7 mouse cellular contexts compared by ENCODE assay signal in the genomic region with DNA sequence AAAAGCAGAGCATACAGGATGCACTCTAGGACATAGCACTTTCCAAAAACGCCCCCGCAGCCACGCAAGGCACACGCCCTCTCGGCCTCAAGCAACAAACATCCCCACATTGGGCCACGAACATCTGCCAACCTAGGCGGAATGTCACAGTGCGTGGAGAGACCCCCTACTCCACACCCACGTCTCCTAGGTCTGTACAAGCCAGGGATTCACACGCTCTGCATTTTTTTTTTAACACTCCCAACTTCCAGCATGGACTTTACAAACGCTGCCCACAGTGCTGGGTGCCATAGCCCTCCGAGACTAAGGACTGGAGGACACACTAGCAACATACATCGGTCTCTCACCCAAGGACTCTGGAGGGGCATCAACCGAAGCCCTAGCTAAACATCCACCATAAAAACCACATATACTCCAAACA. TPM values are rescaled to one million over a fixed set of nuclear protein-coding genes. Genes with fewer than 3 reads are reported as not detected.
A peak's percentile ranks its signal among the peaks of the same experiment; 100 is the strongest.
DNase-seq lines count a peak whose midpoint lies in the region; ATAC-seq lines count a peak whose summit lies in the region.

No protein-coding gene starts in this region.

- DNase-seq in urinary bladder, postnatal 14 days (ENCODE audit: low spot score): peak; percentile 41
- DNase-seq in urinary bladder, postnatal 25 days (ENCODE audit: low spot score): no peak
- no peak for DNase-seq in limb, embryonic 11.5 days (ENCODE audit: low spot score)
- no peak for DNase-seq in cerebellum, postnatal 4 days (ENCODE audit: low spot score in 2 of 2)
- DNase-seq in adrenal gland, postnatal 10 days: no peak

- no peak for ATAC-seq in forebrain, embryonic 15.5 days (replicated peaks)
- ATAC-seq in limb, embryonic 11.5 days (ENCODE audit: insufficient number of reproducible peaks, low FRiP score, low TSS enrichment, low read depth): no peak
- no peak for ATAC-seq in neural tube, embryonic 14.5 days (ENCODE audit: low read depth)

- no peaks in the 10 kb centered on the region for H3K36me3 ChIP-seq in forebrain, embryonic 15.5 days
- H3K36me3 ChIP-seq in limb, embryonic 11.5 days (ENCODE audit: control insufficient read depth, insufficient read depth, low read length): no peaks in the 10 kb centered on the region; the same call in 1 of the 2 replicates
- no peaks in the 10 kb centered on the region for H3K36me3 ChIP-seq in neural tube, embryonic 14.5 days (ENCODE audit: control insufficient read depth, insufficient read depth, low read length)

- peak overlapping the region; percentile 53 for H3K9ac ChIP-seq in forebrain, embryonic 15.5 days (replicated peaks)
- peak overlapping the region; percentile 59 for H3K9ac ChIP-seq in limb, embryonic 11.5 days (ENCODE audit: low read length)
- H3K9ac ChIP-seq in neural tube, embryonic 14.5 days (replicated peaks; ENCODE audit: low read depth, low read length): peak overlapping the region; percentile 52

- peaks cover 25% of the 10 kb centered on the region for H3K27me3 ChIP-seq in forebrain, embryonic 15.5 days
- H3K27me3 ChIP-seq in limb, embryonic 11.5 days (ENCODE audit: control insufficient read depth, insufficient read depth, low read length): no peaks in the 10 kb centered on the region
- H3K27me3 ChIP-seq in neural tube, embryonic 14.5 days (ENCODE audit: control insufficient read depth, insufficient read depth, low read length): peaks cover 12% of the 10 kb centered on the region

- H3K4me3 ChIP-seq in forebrain, embryonic 15.5 days: peak overlapping the region; percentile 61
- H3K4me3 ChIP-seq in limb, embryonic 11.5 days (ENCODE audit: low read depth, low read length): peak overlapping the region; percentile 65
- peak overlapping the region; percentile 50 for H3K4me3 ChIP-seq in neural tube, embryonic 14.5 days (ENCODE audit: low read depth, low read length)

- H3K27ac ChIP-seq in forebrain, embryonic 15.5 days (replicated peaks): peak overlapping the region; percentile 91; the same call in 1 of the 2 replicates
- H3K27ac ChIP-seq in limb, embryonic 11.5 days (replicated peaks; ENCODE audit: low read depth, low read length): peak overlapping the region; percentile 99
- peak overlapping the region; percentile 73; the same call in 1 of the 2 replicates for H3K27ac ChIP-seq in neural tube, embryonic 14.5 days (ENCODE audit: low read depth, low read length)

- no peaks in the 10 kb centered on the region for H3K9me3 ChIP-seq in forebrain, embryonic 15.5 days
- H3K9me3 ChIP-seq in limb, embryonic 11.5 days (ENCODE audit: control insufficient read depth, low read length): no peaks in the 10 kb centered on the region
- no peaks in the 10 kb centered on the region for H3K9me3 ChIP-seq in neural tube, embryonic 14.5 days (ENCODE audit: control insufficient read depth, low read length)

- WGBS in forebrain, embryonic 15.5 days: 10% methylated on average over 14 of the region's 14 CpGs
- WGBS in limb, embryonic 11.5 days: under 1% methylated on average over 14 of the region's 14 CpGs
- WGBS in neural tube, embryonic 14.5 days: 3% methylated on average over 14 of the region's 14 CpGs

- H3K4me2 ChIP-seq in forebrain, embryonic 15.5 days (replicated peaks): peak overlapping the region; percentile 94
- H3K4me2 ChIP-seq in limb, embryonic 11.5 days (ENCODE audit: low read depth, severe bottlenecking): peak overlapping the region; percentile 84
- H3K4me2 ChIP-seq in neural tube, embryonic 14.5 days (ENCODE audit: low read depth, low read length): peak overlapping the region; percentile 98

- peaks cover 51% of the 10 kb centered on the region for H3K4me1 ChIP-seq in forebrain, embryonic 15.5 days
- peaks cover 53% of the 10 kb centered on the region for H3K4me1 ChIP-seq in limb, embryonic 11.5 days (ENCODE audit: control insufficient read depth, insufficient read depth, low read length)
- peaks cover 18% of the 10 kb centered on the region; the same call in 1 of the 2 replicates for H3K4me1 ChIP-seq in neural tube, embryonic 14.5 days (ENCODE audit: control insufficient read depth, insufficient read depth, low read length)

RNA-seq across cellular contexts. Expression of a gene that starts 11.8 kb away (rescaled TPM):
- 5.9 and 6.2 TPM in 2 replicates for polyA plus RNA-seq in forebrain, embryonic 15.5 days (2015; fragmentation: Nextera tagmentation; extraction: Ambion mirVana)
- 118 and 119 TPM in 2 replicates for polyA plus RNA-seq in limb, embryonic 11.5 days (2014; fragmentation: Nextera tagmentation; extraction: Ambion mirVana)
- polyA plus RNA-seq in neural tube, embryonic 14.5 days (2014; fragmentation: Nextera tagmentation; extraction: Ambion mirVana): 4.3 and 6.9 TPM in 2 replicates
- total RNA-seq in adrenal gland, postnatal 10 days (2021): 10 to 100 TPM; 22.7 to 30.3 TPM

RNA-seq across cellular contexts. Expression of a gene that starts 13.7 kb away (rescaled TPM):
- polyA plus RNA-seq in forebrain, embryonic 15.5 days (2015; fragmentation: Nextera tagmentation; extraction: Ambion mirVana): 0.33 and 0.99 TPM in 2 replicates
- 0.57 and 0.71 TPM in 2 replicates for polyA plus RNA-seq in limb, embryonic 11.5 days (2014; fragmentation: Nextera tagmentation; extraction: Ambion mirVana)
- polyA plus RNA-seq in neural tube, embryonic 14.5 days (2014; fragmentation: Nextera tagmentation; extraction: Ambion mirVana): 0.55 and 1.6 TPM in 2 replicates
- 1 to 10 TPM; 6.4 to 7.1 TPM for total RNA-seq in adrenal gland, postnatal 10 days (2021)

RNA-seq across cellular contexts. Expression of a gene that starts 24.9 kb away (rescaled TPM):
- polyA plus RNA-seq in forebrain, embryonic 15.5 days (2015; fragmentation: Nextera tagmentation; extraction: Ambion mirVana): not detected in 2 replicates
- polyA plus RNA-seq in limb, embryonic 11.5 days (2014; fragmentation: Nextera tagmentation; extraction: Ambion mirVana): 0.88 and 1.1 TPM in 2 replicates
- polyA plus RNA-seq in neural tube, embryonic 14.5 days (2014; fragmentation: Nextera tagmentation; extraction: Ambion mirVana): not detected in 2 replicates
- total RNA-seq in adrenal gland, postnatal 10 days (2021): not detected

RNA-seq across cellular contexts. Expression of a gene that starts 33.8 kb away (rescaled TPM):
- polyA plus RNA-seq in forebrain, embryonic 15.5 days (2015; fragmentation: Nextera tagmentation; extraction: Ambion mirVana): 50.1 and 51.5 TPM in 2 replicates
- polyA plus RNA-seq in limb, embryonic 11.5 days (2014; fragmentation: Nextera tagmentation; extraction: Ambion mirVana): 58.5 and 62.8 TPM in 2 replicates
- polyA plus RNA-seq in neural tube, embryonic 14.5 days (2014; fragmentation: Nextera tagmentation; extraction: Ambion mirVana): 54.0 and 55.1 TPM in 2 replicates
- total RNA-seq in adrenal gland, postnatal 10 days (2021): 10 to 100 TPM; 29.0 to 29.4 TPM

RNA-seq across cellular contexts. Expression of a gene that starts 40.9 kb away (rescaled TPM):
- polyA plus RNA-seq in forebrain, embryonic 15.5 days (2015; fragmentation: Nextera tagmentation; extraction: Ambion mirVana): 44.2 and 45.1 TPM in 2 replicates
- 37.3 and 37.5 TPM in 2 replicates for polyA plus RNA-seq in limb, embryonic 11.5 days (2014; fragmentation: Nextera tagmentation; extraction: Ambion mirVana)
- polyA plus RNA-seq in neural tube, embryonic 14.5 days (2014; fragmentation: Nextera tagmentation; extraction: Ambion mirVana): 28.7 and 36.5 TPM in 2 replicates
- 100 to 1,000 TPM; 155 to 156 TPM for total RNA-seq in adrenal gland, postnatal 10 days (2021)

Comparison
In these comparisons a context has a peak if more than half of its experiments do, and no peak if none do; other contexts are left out.
1. RNA of a gene that starts 11.8 kb away (polyA plus RNA-seq): 118 to 119 TPM in limb, embryonic 11.5 days; 5.9 to 6.2 TPM in forebrain, embryonic 15.5 days and 4.3 to 6.9 TPM in neural tube, embryonic 14.5 days; every median in the first group is over 10 times any median in the second.
2. Peak in every context shown above with its lines, with median percentiles within 50 percentile points of each other: H3K27ac ChIP-seq, H3K4me2 ChIP-seq, H3K4me3 ChIP-seq and H3K9ac ChIP-seq.